Mouse (Mus musculus) kidney, postnatal 14 days (tissue): ENCODE data around the gene Lef1.

Source experiments
- DNase-seq: peaks from one replicate; pipeline ENCODE4 v3.0.0; 2022; ENCODE audit warnings: mixed read lengths

Lef1 gene

DNA sequence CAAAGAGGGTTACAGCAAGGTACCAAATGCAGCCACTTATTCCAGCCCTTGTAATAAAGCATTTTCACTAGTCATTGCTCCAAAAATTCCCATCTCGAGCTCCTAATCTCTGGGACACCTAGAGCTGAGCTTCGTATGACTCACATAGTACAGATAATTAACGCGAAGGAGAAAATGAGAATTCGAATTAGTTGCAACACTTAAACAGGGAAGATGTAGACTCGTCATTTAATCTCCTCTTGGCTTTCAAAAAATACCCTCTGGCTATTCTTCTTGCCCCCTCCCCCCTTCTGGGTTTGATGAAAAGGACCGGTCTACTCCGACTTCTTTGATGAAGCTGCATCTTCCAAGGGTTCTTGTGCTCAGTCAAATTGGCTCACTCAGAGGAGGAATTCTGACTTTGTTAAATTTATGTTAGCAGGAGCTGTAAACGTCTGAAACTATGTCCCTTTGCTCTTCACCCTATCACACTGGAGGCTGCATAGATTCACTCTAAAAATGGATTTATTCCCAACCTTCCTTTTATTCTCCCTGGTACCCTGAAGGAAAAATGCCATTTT lies 2.1 kb upstream of the Lef1 start:
- no peak for DNase-seq

DNA sequence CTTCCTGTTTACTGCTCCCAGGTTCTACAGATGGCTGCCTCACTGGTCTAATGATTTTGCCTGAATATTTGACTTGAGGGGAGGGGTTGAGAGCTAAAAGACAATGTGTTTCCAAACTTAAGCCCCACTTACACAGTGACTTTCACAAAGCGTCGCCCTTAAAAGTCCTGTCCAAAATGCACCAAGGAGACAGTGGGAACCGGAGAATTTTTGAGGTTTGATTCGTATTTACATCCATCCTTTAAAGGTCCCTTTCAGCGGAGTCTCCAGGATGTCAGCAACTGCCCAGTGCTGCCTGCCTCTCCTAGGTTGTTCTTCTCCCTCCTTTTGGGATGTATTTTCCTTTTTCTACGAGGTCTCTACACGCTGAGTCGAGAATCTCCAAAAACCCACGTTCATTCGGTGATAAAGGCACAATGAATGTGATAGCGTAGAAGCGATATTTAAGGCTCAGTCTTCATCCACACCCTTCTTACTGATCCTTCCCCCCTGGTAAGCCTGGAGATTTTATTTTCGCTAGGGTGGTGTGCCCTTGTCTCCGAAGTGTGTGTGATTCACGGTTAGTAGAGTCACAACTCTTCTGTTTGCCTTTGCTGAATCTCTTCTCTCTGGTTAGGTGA lies 1.1 kb upstream of the Lef1 start:
- no peak for DNase-seq

DNA sequence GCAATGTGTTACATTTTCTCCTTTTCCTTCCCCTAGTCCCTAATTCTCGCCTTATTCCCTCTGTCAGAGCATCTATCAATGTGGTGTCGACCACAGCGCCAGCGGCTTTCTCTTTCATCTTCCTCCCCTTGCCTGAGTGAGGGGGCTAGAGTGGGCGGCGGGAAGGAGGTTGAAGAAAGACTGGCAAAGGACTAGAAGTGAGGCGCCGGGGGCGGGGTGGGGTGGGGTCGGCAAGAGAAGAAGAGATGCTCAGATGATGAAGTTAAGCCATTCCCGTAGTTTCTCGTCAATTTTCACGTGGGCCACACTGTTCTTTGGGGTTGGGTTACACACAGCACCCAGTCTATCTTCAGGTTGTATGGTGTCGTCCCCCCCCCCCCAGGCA lies 593 bp upstream of the Lef1 start:
- DNase-seq, result no peak

DNA sequence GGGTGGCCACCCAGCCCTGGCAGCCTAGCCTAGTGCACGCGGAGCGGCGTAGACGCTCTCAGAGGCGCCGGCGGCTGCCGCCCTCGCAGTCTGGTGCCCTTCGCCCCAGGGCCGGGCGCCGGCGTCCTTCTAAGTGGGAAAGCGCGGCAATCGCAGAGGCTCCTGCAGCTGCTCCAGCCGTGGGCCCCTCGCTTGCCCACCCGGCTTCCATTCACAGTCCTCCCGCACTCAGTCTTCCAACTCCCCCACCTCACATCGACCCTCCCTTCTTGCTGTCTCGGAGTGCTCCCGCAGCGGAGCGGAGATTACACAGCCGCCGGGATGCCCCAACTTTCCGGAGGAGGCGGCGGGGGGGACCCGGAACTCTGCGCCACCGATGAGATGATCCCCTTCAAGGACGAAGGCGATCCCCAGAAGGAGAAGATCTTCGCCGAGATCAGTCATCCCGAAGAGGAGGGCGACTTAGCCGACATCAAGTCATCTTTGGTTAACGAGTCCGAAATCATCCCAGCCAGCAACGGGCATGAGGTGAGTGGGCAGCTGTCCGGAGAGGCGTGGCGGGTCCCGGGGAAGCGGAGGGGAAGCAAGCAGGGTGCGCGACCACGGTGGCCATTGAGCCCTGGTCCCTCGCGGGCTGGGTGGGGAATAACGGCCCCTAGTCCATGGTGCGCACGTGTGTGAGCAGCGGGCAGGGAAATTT lies 1.0 kb downstream of the Lef1 start:
- peak; percentile 36 for DNase-seq

DNA sequence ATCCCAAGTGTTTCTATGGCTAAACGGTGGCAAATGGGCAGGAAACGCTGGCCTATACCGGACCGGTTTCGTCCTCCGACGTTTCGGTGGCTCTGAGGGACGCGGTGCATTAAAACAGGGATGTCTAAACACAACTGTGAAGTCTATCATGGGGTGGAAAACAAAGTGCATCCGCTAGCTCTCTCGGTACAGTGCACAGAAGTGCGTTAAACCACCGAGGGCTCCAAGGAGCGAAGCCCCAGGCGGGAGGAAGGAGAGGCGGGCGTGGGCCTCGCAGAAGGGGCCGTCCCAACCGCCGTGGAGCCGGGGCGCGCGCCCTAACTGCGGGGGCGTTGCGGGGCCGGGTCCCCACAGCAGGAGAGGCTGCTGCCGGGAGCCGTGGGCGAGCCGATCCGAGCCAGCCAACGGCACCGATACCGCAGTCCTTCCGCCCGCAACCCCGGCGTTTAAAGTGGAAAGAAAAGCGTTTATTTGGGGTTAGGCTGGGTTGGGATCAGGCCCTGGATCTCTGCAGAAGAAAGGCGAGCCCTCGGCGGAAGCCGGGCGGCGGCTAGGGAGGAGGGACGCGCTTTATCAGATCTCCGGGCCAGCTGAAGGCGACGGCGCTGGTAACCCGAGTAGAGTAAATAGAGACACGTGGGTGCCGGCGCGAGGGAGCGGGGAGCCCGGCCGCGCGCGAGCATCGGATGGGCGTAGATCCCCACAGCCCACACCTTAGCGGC lies 1.7 kb downstream of the Lef1 start:
- peak; percentile 56 for DNase-seq

DNA sequence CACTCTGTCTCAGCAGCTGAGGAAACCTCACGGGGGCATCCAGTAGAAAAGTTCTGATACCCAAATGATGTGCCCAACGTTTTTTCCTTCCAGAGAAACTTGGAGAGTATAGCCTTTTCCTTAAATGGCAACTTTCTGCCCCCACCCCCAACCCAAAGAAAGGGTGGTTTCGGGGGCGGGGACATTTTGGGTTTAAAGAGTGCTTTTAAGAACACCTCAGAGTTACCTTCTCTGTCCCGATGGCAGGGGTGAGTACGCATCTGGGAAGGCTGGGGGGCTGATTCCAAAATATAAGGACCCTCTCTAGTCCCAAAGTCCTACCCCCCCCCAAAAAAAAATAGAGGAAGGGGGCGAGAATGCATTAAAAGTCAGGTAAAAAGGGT lies 2.3 kb downstream of the Lef1 start:
- DNase-seq, result no peak

DNA sequence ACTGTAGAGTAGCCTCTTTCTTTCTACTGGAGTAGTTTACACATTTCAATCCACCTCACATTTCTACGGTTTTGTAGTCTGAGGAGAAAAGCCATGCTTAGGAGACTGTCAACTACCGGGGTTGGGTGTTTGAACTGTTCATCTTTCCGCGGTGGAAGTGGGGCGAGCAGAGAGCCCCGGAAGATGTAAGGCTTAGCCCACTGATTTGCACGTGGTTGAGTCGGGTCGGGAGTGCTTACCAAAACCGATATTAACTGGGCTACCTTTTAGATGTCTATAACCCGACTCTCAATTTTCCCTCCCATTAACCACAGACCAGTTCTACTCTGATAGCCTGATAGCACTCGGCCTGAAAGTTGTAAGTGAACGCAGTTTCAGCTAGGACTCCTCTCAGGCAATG lies 2.8 kb downstream of the Lef1 start:
- DNase-seq, result no peak

DNA sequence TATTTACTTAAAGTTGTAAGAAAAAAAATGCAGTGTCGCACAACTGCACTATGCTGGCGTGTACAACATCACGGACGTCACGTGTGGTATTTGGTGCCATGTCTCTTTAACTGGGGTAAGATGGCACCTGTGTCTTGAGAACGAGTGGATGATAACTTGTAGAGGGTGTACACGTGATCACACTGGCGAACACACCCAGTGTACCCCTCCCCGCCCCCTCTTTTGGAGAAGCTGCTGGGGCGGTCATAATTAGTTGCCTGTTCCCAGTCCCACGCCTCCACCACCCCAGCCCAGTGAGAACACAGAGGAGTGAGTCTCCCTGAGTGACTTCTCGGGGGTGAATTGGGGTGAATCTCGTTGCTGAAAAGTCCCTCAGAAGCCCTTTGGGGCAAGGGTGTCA lies 5.8 kb downstream of the Lef1 start:
- DNase-seq, result no peak

DNA sequence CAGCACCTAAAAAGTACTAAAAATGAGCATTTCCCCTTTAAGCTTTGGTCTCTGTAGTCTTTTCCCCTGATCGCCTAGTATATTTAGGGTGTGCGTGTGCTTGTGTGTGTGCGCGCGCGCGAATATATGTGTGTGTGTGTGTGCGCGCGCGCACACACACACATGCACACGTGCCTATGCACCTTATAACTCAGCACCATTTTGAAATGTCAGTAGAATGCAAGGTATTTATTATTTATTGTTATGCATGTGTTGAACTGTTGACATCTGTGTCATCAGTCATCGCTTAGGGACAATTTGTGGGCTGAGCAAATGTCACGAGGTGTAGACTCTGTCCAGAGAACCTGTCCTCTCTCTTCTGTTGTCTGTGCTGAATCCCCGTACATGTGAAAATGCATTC lies 7.1 kb downstream of the Lef1 start:
- DNase-seq, result no peak

DNA sequence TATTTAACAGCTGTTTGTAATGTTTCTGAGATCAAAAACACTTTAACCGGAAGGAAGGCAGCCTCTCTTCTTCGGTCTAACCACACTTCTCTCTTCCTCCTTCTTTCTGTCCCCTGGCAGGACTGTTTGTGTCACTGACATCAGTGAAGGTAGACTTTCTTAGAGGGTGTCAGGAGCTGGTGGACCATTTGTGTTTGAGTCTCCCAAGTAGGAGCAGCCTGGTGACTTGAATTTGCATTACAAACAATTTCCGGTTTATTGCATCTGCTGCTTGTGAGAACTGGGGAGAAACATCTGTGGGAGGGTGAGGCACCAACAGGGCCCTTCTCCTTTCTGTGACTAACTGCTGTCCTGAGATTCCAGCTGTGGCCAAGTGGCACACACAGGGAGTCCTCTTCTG lies 7.6 kb downstream of the Lef1 start:
- DNase-seq, result no peak

DNA sequence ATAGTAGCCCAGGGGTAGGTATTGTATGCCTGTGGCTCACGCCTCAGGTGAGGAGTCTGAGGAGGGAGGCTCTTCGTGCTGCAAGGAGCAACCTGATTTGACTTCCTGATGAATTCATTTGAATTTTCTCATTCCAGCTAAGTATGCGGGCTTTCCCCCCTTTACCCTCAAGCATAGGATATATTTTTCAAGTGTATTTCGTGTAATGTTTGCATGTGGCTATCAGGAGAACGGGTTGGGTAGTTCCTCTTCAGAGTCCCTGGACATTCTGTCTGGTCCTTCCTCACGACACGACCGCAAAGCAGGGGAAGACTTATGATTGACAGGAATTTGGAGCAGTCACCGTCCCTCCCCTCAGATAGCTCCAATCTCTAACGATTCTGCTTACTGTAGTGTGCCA lies 9.2 kb downstream of the Lef1 start:
- no peak for DNase-seq

DNA sequence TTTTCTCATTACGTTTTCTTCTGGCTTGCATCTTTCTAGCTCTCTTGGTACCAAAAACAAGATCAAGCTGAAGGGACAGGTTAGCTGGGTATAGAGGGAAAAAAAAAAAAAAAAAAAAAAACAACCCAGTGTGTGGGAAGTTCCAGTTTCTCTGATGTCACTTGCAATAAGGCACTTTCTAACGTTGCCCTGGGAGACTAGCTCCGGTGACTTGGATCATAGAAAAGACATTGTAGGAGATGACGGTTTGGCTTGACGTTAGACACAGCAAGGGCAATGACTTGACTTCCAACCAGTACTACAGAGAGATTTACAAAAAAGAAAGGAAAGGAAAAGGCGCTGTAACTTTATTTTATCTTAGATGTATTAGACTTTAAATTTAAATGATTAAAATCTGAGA lies 13.2 kb downstream of the Lef1 start:
- DNase-seq, result no peak

DNA sequence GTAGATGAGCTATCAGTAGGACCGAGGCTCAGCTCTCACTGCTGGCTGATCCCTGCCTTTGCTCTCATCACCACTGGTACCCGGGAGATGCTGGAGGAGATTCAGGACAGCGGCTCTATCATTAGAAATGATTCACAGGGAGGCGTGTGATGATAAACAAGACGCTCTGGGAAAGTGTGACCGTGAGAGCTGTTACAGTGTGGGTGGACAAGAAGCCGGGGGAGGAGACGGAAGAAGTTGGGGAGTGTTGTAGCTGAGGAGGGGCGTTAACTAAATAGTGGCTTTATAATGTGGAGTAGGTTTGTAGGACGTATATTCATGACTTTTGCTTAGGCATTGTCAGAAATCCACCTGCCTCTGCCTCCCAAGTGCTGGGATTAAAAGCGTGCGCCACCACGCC lies 15.6 kb downstream of the Lef1 start:
- no peak for DNase-seq

DNA sequence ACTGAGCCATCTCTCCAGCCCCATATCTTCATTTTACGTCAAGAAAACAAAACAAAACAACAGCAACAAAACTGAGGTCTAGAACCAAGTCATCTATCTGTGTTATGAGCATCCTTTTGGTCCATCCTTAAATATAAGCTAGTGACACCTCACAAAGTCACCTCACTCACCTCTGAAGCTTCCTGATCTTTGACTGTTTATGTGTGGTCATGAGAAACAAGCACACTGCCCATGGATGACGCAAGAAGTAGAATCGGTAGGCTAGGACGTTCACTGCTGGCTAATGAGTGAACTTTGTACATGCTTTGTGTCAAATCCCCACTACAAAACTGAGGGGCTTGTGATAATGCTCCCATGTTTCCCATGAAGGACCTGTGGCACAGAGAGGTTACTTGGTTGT lies 16.2 kb downstream of the Lef1 start:
- no peak for DNase-seq

DNA sequence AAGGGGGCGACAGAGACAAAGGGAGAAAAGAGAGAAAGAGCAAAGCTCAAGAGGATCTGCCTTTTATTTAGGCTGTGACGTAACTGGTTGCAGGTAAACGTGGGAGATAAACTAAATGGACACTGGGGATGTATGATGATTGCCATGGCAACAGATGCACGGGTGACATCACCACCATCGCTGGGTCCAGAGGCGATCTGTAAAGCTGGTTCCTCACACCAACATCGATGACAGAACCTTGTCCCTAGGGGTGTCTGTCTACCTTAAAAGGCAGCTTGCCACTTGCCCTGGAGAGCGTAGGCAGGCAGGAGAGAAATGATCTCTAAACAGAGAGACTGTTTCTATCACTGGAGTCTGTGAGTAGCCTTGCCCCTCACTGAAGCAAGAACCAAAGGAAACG lies 23.7 kb downstream of the Lef1 start:
- no peak for DNase-seq

DNA sequence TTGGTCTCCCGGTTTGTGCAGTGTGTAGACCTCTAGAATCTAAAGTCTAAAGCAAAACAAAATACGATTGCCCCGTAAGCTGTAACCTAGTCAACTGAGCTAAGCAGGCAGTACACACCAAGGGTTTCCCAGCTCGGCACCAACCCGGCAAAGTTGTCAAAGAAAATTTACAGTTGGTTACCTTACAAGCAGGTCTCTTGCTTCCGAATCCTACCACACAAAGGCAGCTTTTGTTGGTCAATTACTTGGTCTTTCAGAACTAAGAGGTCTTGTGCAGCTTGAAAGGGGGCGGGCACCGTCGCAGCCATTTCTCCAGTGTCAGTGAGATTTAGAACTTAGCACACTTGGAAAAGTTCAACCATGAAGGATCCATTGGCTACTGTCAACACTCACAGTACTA lies 25.2 kb downstream of the Lef1 start:
- no peak for DNase-seq

DNA sequence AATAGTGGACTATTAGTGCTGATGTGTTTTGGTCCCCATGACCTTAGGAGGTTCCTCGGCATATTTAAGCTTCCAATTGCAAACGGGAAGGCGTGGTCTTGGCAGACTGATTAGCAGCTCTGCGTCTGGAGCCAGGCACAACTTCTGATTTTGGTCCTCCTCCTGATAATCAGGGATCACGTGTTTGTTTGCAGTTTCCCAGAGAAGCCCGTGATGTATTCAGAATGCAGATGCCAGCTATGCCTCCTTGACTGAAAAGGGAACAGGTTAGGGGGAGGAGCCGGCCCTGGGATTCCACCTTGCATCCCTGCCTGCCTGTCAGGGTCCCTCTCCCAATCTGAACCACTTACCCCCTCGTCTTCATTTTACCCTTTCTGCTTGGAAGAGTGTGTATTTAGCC lies 26.2 kb downstream of the Lef1 start:
- DNase-seq, result no peak

DNA sequence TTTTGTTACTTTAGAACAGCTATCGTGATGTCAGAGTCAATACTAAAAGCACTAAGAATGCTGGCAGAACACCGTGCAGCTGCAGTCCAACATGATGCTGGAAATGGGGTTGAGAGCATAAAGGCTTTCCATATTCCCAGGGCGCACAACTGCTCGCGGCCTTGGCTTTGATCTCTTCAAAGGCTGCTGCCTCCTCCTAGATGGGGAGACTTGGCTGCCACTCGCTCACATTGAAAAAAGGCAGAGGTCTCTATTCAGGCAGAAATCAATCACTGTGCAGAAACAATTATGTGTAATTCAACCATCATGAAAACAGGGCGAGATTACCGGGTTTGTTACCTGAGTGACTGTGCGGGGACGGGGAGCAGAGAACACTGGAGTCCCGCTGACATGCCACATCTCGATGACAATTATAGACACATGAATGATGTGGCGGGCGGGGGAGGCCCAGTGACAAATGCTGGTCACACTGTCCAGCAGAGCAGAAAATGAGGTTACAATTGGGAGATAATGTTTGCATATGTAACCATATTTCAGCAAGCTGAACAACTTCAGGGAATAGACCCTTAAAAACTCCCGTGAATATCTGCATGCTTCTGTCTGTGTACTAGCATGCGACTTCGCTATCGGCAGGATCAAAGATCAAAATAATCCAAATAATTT lies 27.0 kb downstream of the Lef1 start:
- no peak for DNase-seq

DNA sequence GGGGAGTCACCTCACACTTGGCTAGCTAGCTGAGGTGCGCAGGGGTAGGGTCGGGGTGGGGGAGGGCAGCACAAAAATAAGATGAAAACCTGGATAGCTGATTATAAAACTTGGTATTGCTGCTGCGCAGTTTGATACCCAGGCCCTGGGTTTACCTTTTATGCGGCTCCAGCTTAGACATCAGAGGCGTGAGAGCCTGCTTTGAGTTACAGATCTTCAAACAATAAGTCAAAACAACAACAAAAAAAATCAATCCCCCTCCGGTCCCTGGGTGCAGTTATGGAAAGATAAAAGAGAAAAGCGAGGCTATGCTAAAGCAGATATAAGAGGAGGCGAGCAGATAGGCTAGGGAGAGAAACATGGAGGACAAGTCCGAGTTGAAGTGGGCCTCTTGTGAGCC lies 28.0 kb downstream of the Lef1 start:
- DNase-seq, result no peak

DNA sequence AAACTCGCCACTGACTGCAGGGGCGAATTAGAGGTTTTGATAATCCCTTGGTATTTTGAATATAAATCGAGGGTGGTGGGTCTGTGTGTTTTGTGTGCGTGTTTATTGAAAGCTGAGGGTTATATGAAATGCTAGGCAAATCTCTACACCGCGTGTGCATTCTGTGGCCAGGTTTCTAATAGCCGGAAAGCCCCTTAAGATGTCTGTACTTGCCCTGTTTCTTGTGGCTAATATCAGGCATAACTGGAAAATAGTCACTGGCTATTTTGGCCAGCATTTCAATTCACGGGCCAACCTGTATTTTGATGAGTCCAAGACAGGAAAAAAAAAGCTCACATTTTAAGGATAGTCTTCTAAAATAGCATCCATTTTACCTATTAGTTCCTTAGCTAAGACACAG lies 28.5 kb downstream of the Lef1 start:
- no peak for DNase-seq

DNA sequence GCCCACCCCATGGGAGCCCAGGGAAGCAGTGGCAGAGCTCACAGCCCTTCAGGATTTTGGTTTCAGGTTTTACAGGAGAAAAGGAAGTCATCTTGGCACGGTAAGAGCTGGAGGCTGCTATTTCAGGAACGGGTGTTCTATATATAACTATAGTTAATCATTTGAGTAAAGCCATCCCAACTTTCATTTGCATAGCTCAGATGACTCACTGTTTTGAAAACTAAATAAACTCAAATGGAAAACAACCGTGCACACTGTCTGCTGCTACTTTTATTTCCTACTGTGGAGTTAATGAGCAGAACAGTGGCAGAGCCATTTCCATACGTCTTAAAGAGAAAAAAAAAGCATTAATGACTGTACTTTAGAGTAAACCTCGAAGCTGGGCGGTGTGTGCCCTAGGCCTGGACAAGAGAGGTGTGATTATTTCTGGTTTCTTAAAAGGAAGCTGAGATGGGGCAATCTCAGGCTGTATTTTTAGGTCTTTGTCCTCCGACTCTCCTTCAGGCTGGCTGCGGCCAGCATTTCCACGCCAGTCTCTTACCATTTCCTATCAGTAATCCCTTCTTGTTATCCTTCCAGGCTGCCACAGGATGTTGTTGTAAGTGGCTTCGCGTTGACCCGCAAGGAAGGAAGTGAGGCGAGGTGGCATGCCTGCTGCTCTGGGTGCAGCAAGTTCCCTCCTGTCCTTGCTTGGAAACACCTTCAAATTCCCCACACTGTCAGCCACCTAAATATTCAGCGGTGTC lies 29.2 kb downstream of the Lef1 start:
- peak; percentile 8 for DNase-seq

DNA sequence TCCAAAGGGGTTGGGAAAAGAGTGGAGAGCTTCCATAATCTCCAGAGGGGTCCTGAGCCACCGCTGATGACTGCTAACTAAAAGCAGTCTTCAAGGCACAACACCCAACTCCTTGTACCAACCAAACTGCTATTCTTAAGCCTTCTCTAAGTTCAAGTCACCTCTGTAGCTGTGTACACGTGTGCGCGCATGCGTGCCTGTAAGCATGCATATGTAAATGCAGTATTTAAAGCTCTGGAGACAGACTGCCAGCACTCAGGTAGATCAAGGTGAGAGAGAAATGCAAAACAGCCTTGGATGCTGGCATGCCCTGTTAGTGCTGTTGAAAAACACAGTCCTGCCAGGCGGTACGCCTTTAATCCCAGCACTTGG lies 29.8 kb downstream of the Lef1 start:
- no peak for DNase-seq

DNA sequence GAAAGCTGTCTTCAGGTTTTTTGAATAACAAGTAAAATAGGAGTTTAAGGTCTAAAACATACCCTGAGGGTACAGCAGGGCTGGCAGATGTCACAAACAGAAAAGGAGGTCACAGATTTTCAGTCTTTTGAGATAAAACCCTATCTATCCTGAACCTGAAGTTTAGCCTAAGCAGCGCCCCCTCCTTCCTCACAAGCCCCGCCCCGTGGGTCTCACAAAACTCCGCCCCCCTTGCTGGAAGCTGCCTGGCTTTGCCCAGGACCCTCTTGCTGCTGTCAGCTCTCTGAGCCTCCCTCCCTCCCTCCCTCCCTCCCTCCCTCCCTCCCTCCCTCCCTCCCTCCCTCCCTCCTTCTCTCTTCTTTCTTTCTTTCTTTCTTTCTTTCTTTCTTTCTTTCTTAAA lies 31.3 kb downstream of the Lef1 start:
- no peak for DNase-seq
